In the genomic region with DNA sequence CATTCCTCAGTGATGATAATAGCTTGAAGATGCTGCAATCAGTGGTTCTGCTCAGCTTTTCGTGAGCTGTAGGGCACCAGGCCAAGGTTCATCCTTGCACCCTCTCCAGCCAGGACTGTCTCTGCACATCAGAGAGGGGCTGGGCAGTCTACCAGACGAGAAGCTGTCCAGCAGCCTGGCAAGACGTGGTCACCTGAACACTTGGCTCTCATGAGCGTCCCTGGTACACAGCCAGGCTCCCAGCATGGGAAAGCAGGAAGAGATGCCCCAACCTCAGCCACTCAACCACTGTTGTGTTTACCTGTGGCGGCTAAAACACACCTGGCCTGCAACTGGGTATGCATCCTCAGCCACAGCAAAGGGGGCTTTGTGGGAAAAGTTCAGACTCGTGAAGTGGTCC, we compare ENCODE assay signal across 26 mouse cellular contexts. TPM values are rescaled to one million over a fixed set of nuclear protein-coding genes. Genes with fewer than 3 reads are reported as not detected.
DNase-seq lines count a peak whose midpoint lies in the region; ATAC-seq lines count a peak whose summit lies in the region.
"Had no signal": no experiment of that assay in that cellular context is flagged by ENCODE, and none has a peak within 500 bp of the region (broad histone marks: within the 10 kb centered on the region; RNA-seq: fewer than 3 reads in every experiment).

No protein-coding gene starts in this region.

- intact Hi-C loops in heart, postnatal 36 days (cut with DNase I) = loop anchor here (10.0 kb wide), 1 partner anchor 346 kb away; no protein-coding TSS in a partner anchor

- H3K27me3 ChIP-seq in heart, embryonic 10.5 days (ENCODE audit: insufficient read depth, poor library complexity, severe bottlenecking) = peaks cover 75% of the 10 kb centered on the region
- H3K27me3 ChIP-seq in liver, embryonic 11.5 days (replicated peaks; ENCODE audit: control insufficient read depth, insufficient read depth, low read length) = peaks cover 7% of the 10 kb centered on the region

- peak; percentile 13 to 18 for DNase-seq in cerebellum, adult 18-20 months
- DNase-seq in cerebellum, adult 11 months = no peak
- DNase-seq in heart, adult 11 months = peak; percentile 88
- DNase-seq in heart, postnatal 36 days = no peak
- peak; percentile 26 for DNase-seq in cerebellum, adult 9-10 months
- peak; percentile 38 to 58 for DNase-seq in cerebellum, postnatal 25 days
- no peak for DNase-seq in heart, embryonic 10.5 days (ENCODE audit: low spot score)
- DNase-seq in liver, embryonic 11.5 days (ENCODE audit: low spot score) = no peak
- DNase-seq: adrenal gland, postnatal 14 days; gastrocnemius, postnatal 14 days; heart, postnatal 10 days; kidney, adult 18-20 months had no signal

- no peak for ATAC-seq in liver, embryonic 11.5 days (replicated peaks; ENCODE audit: low FRiP score)
- ATAC-seq: activated CD4-positive, CD25-positive, alpha-beta regulatory T cell, adult 4 months; forebrain, embryonic 13.5 days; intestine, embryonic 15.5 days; Patski had no signal

- H3K4me1 ChIP-seq in heart, embryonic 10.5 days = peaks cover 8% of the 10 kb centered on the region; the same call in 1 of the 2 replicates
- H3K4me1 ChIP-seq in liver, embryonic 11.5 days (replicated peaks; ENCODE audit: control insufficient read depth, insufficient read depth, low read length) = no peaks in the 10 kb centered on the region
- H3K4me1 ChIP-seq: embryonic facial prominence, embryonic 12.5 days; forebrain, embryonic 13.5 days; hindbrain, embryonic 10.5 days; intestine, embryonic 15.5 days; kidney, embryonic 15.5 days had no signal

- H3K9ac ChIP-seq in liver, embryonic 11.5 days (ENCODE audit: low read depth, low read length) = no peak overlapping the region
- H3K9ac ChIP-seq: embryonic facial prominence, embryonic 12.5 days; forebrain, embryonic 13.5 days; hindbrain, embryonic 14.5 days; intestine, embryonic 15.5 days; kidney, embryonic 15.5 days had no signal

- no peak overlapping the region for H3K4me3 ChIP-seq in heart, embryonic 10.5 days
- no peak overlapping the region for H3K4me3 ChIP-seq in liver, embryonic 11.5 days (ENCODE audit: low read depth, low read length)
- H3K4me3 ChIP-seq: embryonic facial prominence, embryonic 12.5 days; forebrain, embryonic 13.5 days; hindbrain, embryonic 10.5 days; intestine, embryonic 15.5 days; kidney, embryonic 15.5 days had no signal

- H3K4me2 ChIP-seq in liver, embryonic 11.5 days = no peak overlapping the region
- H3K4me2 ChIP-seq: embryonic facial prominence, embryonic 12.5 days; forebrain, embryonic 13.5 days; hindbrain, embryonic 14.5 days; intestine, embryonic 15.5 days; kidney, embryonic 15.5 days had no signal

- 67% methylated on average over 6 of the region's 6 CpGs for WGBS in heart, embryonic 10.5 days
- WGBS in liver, embryonic 11.5 days = 64% methylated on average over 6 of the region's 6 CpGs

- H3K36me3 ChIP-seq in heart, embryonic 10.5 days = no peaks in the 10 kb centered on the region
- no peaks in the 10 kb centered on the region for H3K36me3 ChIP-seq in liver, embryonic 11.5 days (ENCODE audit: control insufficient read depth, insufficient read depth, low read length)
- H3K36me3 ChIP-seq: embryonic facial prominence, embryonic 12.5 days; hindbrain, embryonic 10.5 days; intestine, embryonic 15.5 days; kidney, embryonic 15.5 days had no signal

- H3K27ac ChIP-seq in heart, embryonic 10.5 days = no peak overlapping the region
- no peak overlapping the region for H3K27ac ChIP-seq in liver, embryonic 11.5 days (ENCODE audit: low read depth, low read length)
- H3K27ac ChIP-seq: embryonic facial prominence, embryonic 12.5 days; forebrain, embryonic 13.5 days; hindbrain, embryonic 10.5 days; hindbrain, embryonic 14.5 days; intestine, embryonic 15.5 days; kidney, embryonic 15.5 days had no signal

- no peaks in the 10 kb centered on the region for H3K9me3 ChIP-seq in heart, embryonic 10.5 days
- H3K9me3 ChIP-seq in liver, embryonic 11.5 days (ENCODE audit: control insufficient read depth, low read length) = no peaks in the 10 kb centered on the region
- H3K9me3 ChIP-seq: embryonic facial prominence, embryonic 12.5 days; forebrain, embryonic 13.5 days; hindbrain, embryonic 10.5 days; intestine, embryonic 15.5 days; kidney, embryonic 15.5 days had no signal

RNA-seq across cellular contexts. Expression of gene Hmx1, which starts 20.0 kb away (rescaled TPM):
- not detected for total RNA-seq in heart, postnatal 36 days (2021)
- 0.30 and 0.41 TPM in 2 replicates for polyA plus RNA-seq in heart, embryonic 10.5 days (2016; fragmentation: Nextera tagmentation; extraction: Ambion mirVana)
- polyA plus RNA-seq in liver, embryonic 11.5 days (2014; fragmentation: Nextera tagmentation; extraction: Ambion mirVana) = not detected in 2 replicates
- total RNA-seq: adrenal gland, adult 18-20 months; gastrocnemius, postnatal 14 days; heart, postnatal 10 days; MEL had no signal
- polyA plus RNA-seq: activated CD4-positive, CD25-positive, alpha-beta regulatory T cell, adult 4 months; C2C12; cortical plate, adult 2 months; forebrain, embryonic 13.5 days; gonadal fat pad, adult 2 months; heart, embryonic 14.5 days; hindbrain, embryonic 14.5 days; Patski had no signal

Comparison
In these comparisons a context has a peak if more than half of its experiments do, and no peak if none do; other contexts are left out.
1. DNase-seq: peak in cerebellum, adult 18-20 months (2 of 2), heart, adult 11 months (single experiment), cerebellum, adult 9-10 months (single experiment) and cerebellum, postnatal 25 days (2 of 2); none in cerebellum, adult 11 months (single experiment), heart, postnatal 36 days (0 of 2), heart, embryonic 10.5 days (single experiment) and liver, embryonic 11.5 days (single experiment).